Mouse (Mus musculus) heart, postnatal 0 days (tissue): ENCODE results near the gene Dip2b.

Experiments
- CTCF ChIP-seq: IDR thresholded peaks from 2 replicates; pipeline ENCODE4 v1.5.1; 2016; ENCODE audit warnings: antibody characterized with exemption, control low read depth, low read depth
- EP300 ChIP-seq: IDR thresholded peaks from 2 replicates; pipeline ENCODE4 v1.6.1; 2016; ENCODE audit warnings: antibody characterized with exemption, low read depth

DNA sequence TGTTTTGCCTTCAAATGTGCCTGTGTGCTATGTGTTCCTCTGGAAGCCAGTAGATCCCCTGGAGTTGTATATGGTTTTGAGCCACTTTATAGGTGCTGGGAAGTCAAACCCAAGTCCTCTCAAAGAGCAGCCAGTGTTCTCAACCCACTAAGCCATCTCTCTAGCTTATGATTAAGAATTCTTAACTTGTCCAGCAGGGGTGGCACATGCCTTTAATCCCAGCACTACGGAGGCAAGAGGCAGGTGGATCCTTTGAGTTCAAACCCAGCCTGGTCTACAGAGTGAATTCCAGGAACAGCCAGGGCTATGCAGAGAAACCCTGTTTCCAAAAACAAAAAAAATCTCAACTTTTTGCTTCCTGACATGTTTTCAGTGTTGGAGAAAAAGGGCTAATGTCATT is 192.2 kb downstream of the Dip2b start:
- peak; percentile 15; the same call in 1 of the 2 replicates for TF ChIP-seq CTCF
- no peak for TF ChIP-seq EP300
